Mouse (Mus musculus) monocyte, adult 5-6 weeks (primary cell): ENCODE measurements around the gene Atp13a5. TPM values are rescaled to one million over a fixed set of nuclear protein-coding genes. Genes with fewer than 3 reads are reported as not detected.

Experiments used
- ATAC-seq: fragments of 153-309, 156-312 bp; replicated peaks from 2 replicates; pipeline ENCODE4 v1.8.0; 2017; ENCODE audit warnings: mild to moderate bottlenecking; ENCODE audit not compliant: low TSS enrichment, insufficient number of reproducible peaks, severe bottlenecking, poor library complexity, low FRiP score
- total RNA-seq: library from RNA; stranded (forward); fragments of 200-1000, 200-491, 200-594 nt; gene quantifications from 3 replicates; pipeline ENCODE4 v1.2.3, GENCODE M21; 2017

Gene Atp13a5
- total RNA-seq, 1 experiment from 2014 or later = not detected

DNA sequence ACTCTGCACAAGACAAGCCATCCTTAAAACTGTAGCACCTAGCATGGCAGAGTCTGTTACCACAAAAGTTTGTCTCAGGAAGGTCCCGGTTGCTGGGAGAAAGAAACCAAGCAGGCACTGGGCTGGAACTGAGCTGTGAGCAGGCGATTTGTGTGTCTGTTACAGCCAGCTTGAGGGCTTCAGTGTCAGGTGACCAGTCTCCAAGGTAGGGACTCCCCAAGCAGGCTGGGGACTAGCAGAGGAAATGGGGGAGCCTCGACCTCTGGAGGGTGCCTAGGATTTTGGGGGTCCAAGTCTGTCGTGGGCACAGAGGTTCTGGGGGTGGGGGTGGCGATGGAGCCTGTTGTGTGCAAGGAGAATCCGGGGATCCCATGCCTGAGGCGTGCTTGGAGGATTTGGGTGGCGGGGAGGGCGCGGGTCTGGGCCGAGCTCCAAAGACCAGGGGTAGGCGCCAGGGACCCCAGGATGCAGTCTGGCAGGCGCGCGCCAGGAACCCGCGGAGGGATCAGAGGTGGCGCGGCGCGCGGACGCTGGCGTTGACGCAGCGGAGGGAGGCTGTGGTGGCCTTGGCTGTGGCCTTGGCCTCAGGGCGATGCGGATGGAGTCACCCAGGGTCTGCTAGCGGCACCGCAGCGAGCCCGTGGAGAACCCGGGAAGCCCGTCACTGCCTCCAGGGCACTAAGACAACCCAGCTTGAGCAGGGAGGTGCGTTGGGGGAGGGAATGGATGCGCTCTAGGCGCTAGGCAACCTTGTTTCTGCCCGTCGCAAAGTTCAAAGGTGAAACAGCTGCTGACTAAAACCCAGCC is 168.7 kb downstream of the Atp13a5 start, which contains the start of gene Hrasls:
Gene Hrasls (plus strand): TSS at position 91 of the 807 bp plus-strand sequence.
- ATAC-seq = no peak

GRCm38 (mm10) chr16:29208841-29209240 is 169.7 kb downstream of the Atp13a5 start:
- ATAC-seq = no peak

- no peak for ATAC-seq
Observed at GRCm38 (mm10) chr16:29205581-29205980, 173.0 kb downstream of the Atp13a5 start.

- ATAC-seq = no peak
Observed at GRCm38 (mm10) chr16:29204875-29205274, 173.7 kb downstream of the Atp13a5 start.

- no peak for ATAC-seq
Observed at GRCm38 (mm10) chr16:29201146-29201545, 177.4 kb downstream of the Atp13a5 start.

- no peak for ATAC-seq
Observed at GRCm38 (mm10) chr16:29198461-29198860, 180.1 kb downstream of the Atp13a5 start.

DNA sequence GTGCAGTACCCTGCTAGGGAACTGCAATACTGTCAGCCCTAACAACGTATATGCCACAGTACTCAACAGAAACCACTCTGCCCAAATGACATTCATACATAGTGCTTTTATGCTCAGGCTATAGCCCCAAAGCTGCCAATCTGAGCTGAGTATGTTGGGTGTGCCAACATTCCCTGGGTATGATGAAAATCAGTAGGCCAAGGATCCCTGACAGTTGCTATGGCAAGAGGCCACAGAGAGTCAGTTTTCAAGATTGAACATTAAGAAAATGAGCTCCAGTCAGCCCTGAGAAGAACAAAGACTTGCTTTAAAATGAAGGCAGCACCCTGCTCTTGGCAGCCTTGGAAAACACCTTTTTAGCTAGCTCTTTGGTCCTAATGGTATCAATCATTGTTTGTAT is 183.4 kb downstream of the Atp13a5 start:
- no peak for ATAC-seq

DNA sequence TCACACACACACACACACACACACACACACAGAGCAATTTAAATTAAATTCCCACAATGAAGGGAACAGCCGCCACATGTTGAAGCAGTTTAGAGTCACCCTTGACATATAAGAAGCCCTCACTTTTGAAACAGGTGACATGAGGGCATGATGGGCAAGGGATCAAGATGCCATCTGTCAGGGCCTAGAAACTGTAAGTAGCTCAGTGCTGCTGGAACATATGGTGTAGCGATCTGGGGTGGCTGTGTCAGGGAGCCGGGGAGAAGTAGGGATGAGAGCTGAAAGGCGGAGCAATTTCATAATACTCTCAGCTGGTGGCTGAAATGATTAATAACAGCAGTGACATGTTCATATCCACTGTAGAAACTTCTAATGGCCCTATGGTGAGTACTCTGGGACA is 184.6 kb downstream of the Atp13a5 start:
- no peak for ATAC-seq

DNA sequence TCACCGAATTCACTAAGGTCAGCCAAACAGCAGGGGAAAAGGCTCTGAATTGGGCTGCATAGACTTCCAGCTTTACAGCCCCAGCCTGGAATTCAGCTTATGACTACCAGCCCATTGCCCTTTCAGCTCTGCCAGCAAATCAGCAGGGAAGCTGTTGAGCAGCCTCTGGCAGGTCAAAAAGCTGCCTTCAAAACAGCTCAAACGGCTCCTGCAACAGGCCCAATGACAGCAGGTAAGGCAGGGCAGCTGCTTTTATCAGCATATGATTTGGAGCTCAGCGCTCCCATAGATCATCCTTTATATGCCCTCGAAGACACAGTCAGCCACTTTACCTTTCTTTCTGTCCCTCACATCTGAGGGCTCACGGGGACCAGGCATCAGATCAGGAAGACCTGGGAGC is 185.6 kb downstream of the Atp13a5 start:
- ATAC-seq = no peak

Other genes with a start within 250 kb of the Atp13a5 start
- not detected in 3 replicates for gene Hrasls, start 169.0 kb downstream of the Atp13a5 start, total RNA-seq
- 0.48 to 1.1 TPM in 2 of 3 replicates, not detected in the other for gene Atp13a4, start 166.1 kb upstream of the Atp13a5 start, total RNA-seq
- gene Opa1, start 200.6 kb upstream of the Atp13a5 start, total RNA-seq = 53.4 to 71.9 TPM (median 57.4 TPM) in 3 replicates